Mouse (Mus musculus) CD4-positive naive resting alpha-beta T cell, adult 76 days (primary cell): ENCODE measurements around the gene Olfr814. TPM values are rescaled to one million over a fixed set of nuclear protein-coding genes. Genes with fewer than 3 reads are reported as not detected.

Experiments
- total RNA-seq: library from RNA; stranded (reverse); gene quantifications from one replicate; pipeline ENCODE4 v1.2.4, GENCODE M21; 2023

The Olfr814 gene
- total RNA-seq, result not detected

GRCm38 (mm10) chr10:129879751-129880150 is at the start of gene Olfr814:
Olfr814 (minus strand) TSS chr10:129879851.

GRCm38 (mm10) chr10:129915497-129915896 is 35.8 kb upstream of the Olfr814 start, which contains the start of gene Olfr816:
Olfr816 (minus strand) TSS chr10:129915597.

GRCm38 (mm10) chr10:129905767-129906166 is 26.1 kb upstream of the Olfr814 start, which contains the start of gene Olfr815:
Olfr815 (minus strand) TSS chr10:129905867.

GRCm38 (mm10) chr10:129855067-129855466 is 24.6 kb downstream of the Olfr814 start, which contains the start of gene Olfr813:
Olfr813 (plus strand) TSS chr10:129855367.

GRCm38 (mm10) chr10:129845994-129846393 is 33.7 kb downstream of the Olfr814 start, which contains the start of gene Olfr812:
Olfr812 (minus strand) TSS chr10:129846094.

Other genes starting within 250 kb of the Olfr814 start
- not detected for gene Olfr799, start 242.4 kb downstream of the Olfr814 start, total RNA-seq
- gene Olfr800, start 222.2 kb downstream of the Olfr814 start, total RNA-seq, result not detected
- not detected for gene Olfr801, start 206.0 kb downstream of the Olfr814 start, total RNA-seq
- gene Olfr802, start 191.7 kb downstream of the Olfr814 start, total RNA-seq, result not detected
- not detected for gene Olfr803, start 185.6 kb downstream of the Olfr814 start, total RNA-seq
- not detected for gene Olfr804, start 176.6 kb downstream of the Olfr814 start, total RNA-seq
- gene Olfr805, start 150.5 kb downstream of the Olfr814 start, total RNA-seq, result not detected
- not detected for gene Olfr806, start 137.9 kb downstream of the Olfr814 start, total RNA-seq
- gene Olfr807, start 122.1 kb downstream of the Olfr814 start, total RNA-seq, result not detected
- gene Olfr808, start 114.4 kb downstream of the Olfr814 start, total RNA-seq, result not detected
- not detected for gene Olfr809, start 105.2 kb downstream of the Olfr814 start, total RNA-seq
- not detected for gene Olfr810, start 84.9 kb downstream of the Olfr814 start, total RNA-seq
- not detected for gene Olfr811, start 75.5 kb downstream of the Olfr814 start, total RNA-seq
- not detected for gene Olfr812, start 33.8 kb downstream of the Olfr814 start, total RNA-seq
- not detected for gene Olfr813, start 24.5 kb downstream of the Olfr814 start, total RNA-seq
- not detected for gene Olfr815, start 26.0 kb upstream of the Olfr814 start, total RNA-seq
- not detected for gene Olfr816, start 35.7 kb upstream of the Olfr814 start, total RNA-seq
- gene Olfr818, start 69.2 kb upstream of the Olfr814 start, total RNA-seq, result not detected
- not detected for gene Olfr819, start 87.4 kb upstream of the Olfr814 start, total RNA-seq
- not detected for gene Olfr247, start 96.3 kb upstream of the Olfr814 start, total RNA-seq
- not detected for gene Gm10310, start 105.2 kb upstream of the Olfr814 start, total RNA-seq
- not detected for gene Olfr820, start 132.8 kb upstream of the Olfr814 start, total RNA-seq
- gene Olfr821, start 150.5 kb upstream of the Olfr814 start, total RNA-seq, result not detected
- gene Olfr822, start 191.4 kb upstream of the Olfr814 start, total RNA-seq, result not detected
- not detected for gene Olfr823, start 235.5 kb upstream of the Olfr814 start, total RNA-seq